Mouse (Mus musculus): ENCODE results near the gene Frmd4b.

DNA sequence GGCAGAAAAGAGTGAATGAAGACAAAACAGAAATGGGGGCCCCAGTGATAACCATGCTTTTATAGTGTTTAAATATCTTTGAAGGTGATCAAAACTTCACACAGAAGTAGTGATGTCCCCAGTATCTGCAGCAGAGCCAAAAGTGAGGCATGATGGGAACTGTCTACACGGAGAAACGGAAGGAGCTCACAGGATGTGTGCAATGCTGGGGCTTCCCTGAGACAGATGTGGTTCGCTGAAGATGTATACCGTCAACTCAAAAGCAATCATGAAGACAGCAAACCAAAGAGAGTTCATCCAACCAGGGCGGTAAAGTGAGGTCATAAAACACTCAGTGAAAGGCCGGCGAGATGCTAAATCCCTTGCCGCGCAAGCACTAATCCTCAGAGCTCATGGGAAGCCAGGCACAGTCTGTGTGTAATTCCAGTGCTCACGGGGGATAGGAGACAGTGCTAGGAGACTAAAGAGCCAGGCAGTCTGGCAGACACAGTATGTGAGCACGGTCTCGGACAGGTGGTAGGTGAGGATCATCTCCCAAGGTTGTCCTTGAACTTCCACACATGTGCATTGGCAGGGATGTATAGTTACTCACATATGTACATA is 222.8 kb downstream of the Frmd4b start:
- TF ChIP-seq ZNF384 (IDR thresholded peaks at IDR 0.05; ENCODE audit: low read depth, low read length), result no peak
- TF ChIP-seq HCFC1 (IDR thresholded peaks at IDR 0.05; ENCODE audit: borderline replicate concordance, insufficient read depth, low read length), result no peak
- no peak for TF ChIP-seq ZC3H11A (IDR thresholded peaks at IDR 0.05; ENCODE audit: borderline replicate concordance, low read depth, low read length)
- TF ChIP-seq CHD2 (IDR thresholded peaks at IDR 0.05; ENCODE audit: low read depth, low read length), result no peak
